Comparison of ENCODE assay signal across 11 mouse cellular contexts in the genomic region with DNA sequence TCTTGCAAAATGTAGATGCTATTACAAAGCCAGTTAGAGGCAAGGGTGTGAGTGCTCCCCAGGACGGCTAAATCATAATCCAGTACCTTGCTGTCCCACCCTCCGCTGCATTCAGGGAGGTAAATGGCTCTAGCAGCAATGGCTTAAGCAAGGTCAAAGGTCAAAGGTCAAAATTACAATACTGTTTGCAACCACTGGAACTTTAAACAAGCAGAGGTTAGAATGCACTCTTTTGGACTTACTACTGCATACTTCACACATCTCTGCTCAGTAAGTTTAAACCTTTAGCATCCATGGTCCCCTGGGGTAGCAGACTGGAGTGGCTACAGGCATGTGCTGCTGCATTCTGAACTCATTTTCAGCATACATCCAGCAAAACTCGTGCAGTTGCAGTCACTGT.
"Had no signal": no experiment of that assay in that cellular context is flagged by ENCODE, and none has a peak within 500 bp of the region (broad histone marks: within the 10 kb centered on the region; RNA-seq: fewer than 3 reads in every experiment).

No protein-coding gene starts in this region.

- H3K4me2 ChIP-seq: midbrain, embryonic 15.5 days; neural tube, embryonic 13.5 days had no signal

- H3K4me3 ChIP-seq: limb, embryonic 10.5 days; midbrain, embryonic 10.5 days; midbrain, embryonic 15.5 days; neural tube, embryonic 13.5 days had no signal

- ATAC-seq: intestine, embryonic 16.5 days; midbrain, embryonic 15.5 days had no signal

- H3K27me3 ChIP-seq: midbrain, embryonic 15.5 days; neural tube, embryonic 13.5 days had no signal

- H3K27ac ChIP-seq: limb, embryonic 10.5 days; midbrain, embryonic 10.5 days; midbrain, embryonic 15.5 days; neural tube, embryonic 13.5 days had no signal

- H3K9me3 ChIP-seq: limb, embryonic 10.5 days; midbrain, embryonic 10.5 days; midbrain, embryonic 15.5 days; neural tube, embryonic 13.5 days had no signal

- DNase-seq: kidney, postnatal 10 days; lung, adult 18-20 months; lung, postnatal 10 days; lung, postnatal 4 days; right cerebral cortex, postnatal 25 days; thymus, postnatal 4 days had no signal

- H3K4me1 ChIP-seq: limb, embryonic 10.5 days; midbrain, embryonic 10.5 days; midbrain, embryonic 15.5 days; neural tube, embryonic 13.5 days had no signal

- H3K9ac ChIP-seq: midbrain, embryonic 15.5 days; neural tube, embryonic 13.5 days had no signal
